Mouse (Mus musculus): ENCODE data around the gene Kcnk6. TPM values are rescaled to one million over a fixed set of nuclear protein-coding genes. Genes with fewer than 3 reads are reported as not detected.
A peak's percentile ranks its signal among the peaks of the same experiment; 100 is the strongest.
"Not testable (repeated sequence)": the region's sequence is repeated elsewhere in the genome, so short reads cannot be mapped to it uniquely, and the experiment has no call there.

Kcnk6 gene
- polyA plus RNA-seq, 1 experiment: 30.6 TPM

DNA sequence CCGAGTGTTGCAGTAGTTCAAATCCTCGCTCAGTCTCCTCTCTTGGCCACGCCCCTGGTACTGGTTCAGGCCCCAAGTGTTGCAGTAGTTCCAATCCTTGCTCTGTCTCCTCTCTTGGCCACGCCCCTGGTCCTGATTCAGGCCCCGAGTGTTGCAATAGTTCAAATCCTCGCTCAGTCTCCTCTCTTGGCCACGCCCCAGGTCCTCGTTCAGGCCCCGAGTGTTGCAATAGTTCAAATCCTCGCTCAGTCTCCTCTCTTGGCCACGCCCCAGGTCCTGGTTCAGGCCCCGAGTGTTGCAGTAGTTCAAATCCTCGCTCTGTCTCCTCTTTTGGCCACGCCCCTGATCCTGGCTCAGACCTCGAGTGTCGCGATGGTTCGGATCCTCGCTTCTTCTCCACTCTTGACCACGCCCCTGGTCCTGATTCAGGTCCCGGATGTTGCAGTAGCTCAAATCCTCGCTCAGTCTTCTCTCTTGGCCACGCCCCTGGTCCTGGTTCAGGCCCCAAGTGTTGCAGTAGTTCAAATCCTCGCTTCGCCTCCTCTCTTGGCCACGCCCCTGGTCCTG lies 20.0 kb downstream of the Kcnk6 start:
- H3K4me3 ChIP-seq (replicated peaks; ENCODE audit: extremely low read depth, low read depth, low read length): peak overlapping the region; percentile 64
- no peak for DNase-seq
- TF ChIP-seq POLR2A (IDR thresholded peaks at IDR 0.05; ENCODE audit: borderline replicate concordance, extremely low read depth, low read depth, low read length) (no peak), CTCF (IDR thresholded peaks at IDR 0.05; ENCODE audit: insufficient read depth, low read length) (no peak)
- H3K4me1 ChIP-seq (ENCODE audit: control insufficient read depth, insufficient read depth, low read length): 0 out of 2 replicates have a peak, but pooled peaks cover 4% of the 10 kb centered on the region
- 35% methylated on average over 26 of the region's 26 CpGs for WGBS

- 5% methylated on average over 34 of the region's 34 CpGs for WGBS
- 0 out of 2 replicates have a peak, but pooled peaks cover 4% of the 10 kb centered on the region for H3K4me1 ChIP-seq (ENCODE audit: control insufficient read depth, insufficient read depth, low read length)
- H3K4me3 ChIP-seq (replicated peaks; ENCODE audit: extremely low read depth, low read depth, low read length): peak overlapping the region; percentile 64
- TF ChIP-seq CTCF (IDR thresholded peaks at IDR 0.05; ENCODE audit: insufficient read depth, low read length) (no peak), POLR2A (IDR thresholded peaks at IDR 0.05; ENCODE audit: borderline replicate concordance, extremely low read depth, low read depth, low read length) (peak; percentile 69; the same call in 1 of the 2 replicates)
- peak; percentile 90 for DNase-seq
Measured at GRCm38 (mm10) chr7:29211415-29212198, 20.7 kb downstream of the Kcnk6 start.

DNA sequence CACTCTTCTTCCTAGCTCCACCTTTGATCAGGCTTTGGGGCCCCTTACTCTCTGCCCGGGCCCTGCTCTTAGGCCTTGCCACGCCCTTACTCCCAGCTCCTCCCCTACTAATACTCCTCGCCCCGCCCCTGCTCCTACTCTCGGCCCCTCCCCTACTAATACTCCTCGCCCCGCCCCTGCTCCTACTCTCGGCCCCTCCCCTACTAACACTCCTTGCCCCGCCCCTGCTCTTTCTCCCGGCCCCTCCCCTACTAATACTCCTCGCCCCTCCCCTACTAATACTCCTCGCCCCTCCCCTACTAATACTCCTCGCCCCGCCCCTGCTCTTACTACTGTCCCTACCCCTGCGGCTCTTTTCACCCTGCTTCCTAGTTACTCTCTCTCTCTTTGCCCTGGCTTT lies 21.3 kb downstream of the Kcnk6 start:
- H3K4me3 ChIP-seq (replicated peaks; ENCODE audit: extremely low read depth, low read depth, low read length): peak overlapping the region; percentile 64
- peak; percentile 47 for DNase-seq
- 11% methylated on average over 14 of the region's 15 CpGs for WGBS
- H3K4me1 ChIP-seq (ENCODE audit: control insufficient read depth, insufficient read depth, low read length): not testable (repeated sequence)

GRCm38 (mm10) chr7:29202577-29202976 lies 29.7 kb downstream of the Kcnk6 start:
- no peaks in the 10 kb centered on the region for H3K4me1 ChIP-seq (ENCODE audit: control insufficient read depth, insufficient read depth, low read length)
- no peak for DNase-seq
- H3K4me3 ChIP-seq (replicated peaks; ENCODE audit: extremely low read depth, low read depth, low read length): no peak overlapping the region
- 70% methylated on average over 6 of the region's 6 CpGs for WGBS
- no peak for TF ChIP-seq CTCF (IDR thresholded peaks at IDR 0.05; ENCODE audit: insufficient read depth, low read length)
- TF ChIP-seq POLR2A (IDR thresholded peaks at IDR 0.05; ENCODE audit: borderline replicate concordance, extremely low read depth, low read depth, low read length): no peak

GRCm38 (mm10) chr7:29194230-29194629 lies 38.1 kb downstream of the Kcnk6 start:
- not testable (repeated sequence) for DNase-seq; H3K4me1 ChIP-seq (ENCODE audit: control insufficient read depth, insufficient read depth, low read length); H3K4me3 ChIP-seq (replicated peaks; ENCODE audit: extremely low read depth, low read depth, low read length)
- 95% methylated on average over 1 of the region's 1 CpGs for WGBS

GRCm38 (mm10) chr7:29181323-29181722 lies 51.0 kb downstream of the Kcnk6 start:
- not testable (repeated sequence) for H3K4me3 ChIP-seq (replicated peaks; ENCODE audit: extremely low read depth, low read depth, low read length); H3K4me1 ChIP-seq (ENCODE audit: control insufficient read depth, insufficient read depth, low read length); DNase-seq
- 92% methylated on average over 4 of the region's 4 CpGs for WGBS

DNA sequence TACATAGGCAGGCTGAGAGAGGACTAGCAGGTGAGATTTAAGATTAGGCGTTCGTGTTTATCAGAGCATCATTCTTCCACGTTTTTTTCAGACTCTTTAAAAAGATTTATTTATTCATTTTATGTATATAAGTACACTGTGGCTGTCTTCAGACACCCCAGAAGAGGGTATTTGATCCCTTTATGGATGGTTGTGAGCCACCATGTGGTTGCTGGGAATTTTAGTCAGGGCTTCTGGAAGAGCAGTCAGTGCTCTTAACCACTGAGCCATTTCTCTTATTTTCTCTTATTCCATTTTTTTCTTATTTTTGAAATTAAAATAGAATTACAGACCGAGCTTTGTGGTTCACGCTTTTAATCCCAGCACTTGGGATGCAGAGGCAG lies 51.5 kb downstream of the Kcnk6 start:
- 36% methylated on average over 5 of the region's 5 CpGs for WGBS
- Histone ChIP-seq H3K4me3 (replicated peaks; ENCODE audit: extremely low read depth, low read depth, low read length) (peak overlapping the region; percentile 1), H3K4me1 (ENCODE audit: control insufficient read depth, insufficient read depth, low read length) (peaks cover 5% of the 10 kb centered on the region)
- no peak for DNase-seq
- TF ChIP-seq CTCF (IDR thresholded peaks at IDR 0.05; ENCODE audit: insufficient read depth, low read length): no peak
- no peak for TF ChIP-seq POLR2A (IDR thresholded peaks at IDR 0.05; ENCODE audit: borderline replicate concordance, extremely low read depth, low read depth, low read length)

- under 1% methylated on average over 62 of the region's 62 CpGs for WGBS
- TF ChIP-seq POLR2A (IDR thresholded peaks at IDR 0.05; ENCODE audit: borderline replicate concordance, extremely low read depth, low read depth, low read length): peak; percentile 92
- TF ChIP-seq CTCF (IDR thresholded peaks at IDR 0.05; ENCODE audit: insufficient read depth, low read length): peak; percentile 45; the same call in 1 of the 2 replicates
Measured at GRCm38 (mm10) chr7:29180077-29180853, 52.0 kb downstream of the Kcnk6 start, which contains the start of gene Psmd8. Gene Psmd8 (minus strand): TSS chr7:29180701.

GRCm38 (mm10) chr7:29179323-29179722 lies 53.0 kb downstream of the Kcnk6 start:
- no peak for DNase-seq
- 11% methylated on average over 7 of the region's 7 CpGs for WGBS
- no peak for TF ChIP-seq CTCF (IDR thresholded peaks at IDR 0.05; ENCODE audit: insufficient read depth, low read length)
- no peak for TF ChIP-seq POLR2A (IDR thresholded peaks at IDR 0.05; ENCODE audit: borderline replicate concordance, extremely low read depth, low read depth, low read length)
- Histone ChIP-seq H3K4me3 (replicated peaks; ENCODE audit: extremely low read depth, low read depth, low read length) (peak overlapping the region; percentile 44), H3K4me1 (ENCODE audit: control insufficient read depth, insufficient read depth, low read length) (peaks cover 5% of the 10 kb centered on the region)

More at GRCm38 (mm10) chr7:29180077-29180853, 52.0 kb downstream of the Kcnk6 start, which contains the start of gene Psmd8:
- Histone ChIP-seq H3K4me3 (replicated peaks; ENCODE audit: extremely low read depth, low read depth, low read length) (peak within 1 kb of the TSS; percentile 96), H3K4me1 (ENCODE audit: control insufficient read depth, insufficient read depth, low read length) (peaks cover 5% of the 10 kb centered on the region)
- DNase-seq: peak; percentile 96

Measured in lung, adult 2 months (tissue).